Mouse (Mus musculus) intestine, embryonic 14.5 days (tissue): ENCODE measurements around the gene Dmbx1. TPM values are rescaled to one million over a fixed set of nuclear protein-coding genes. Genes with fewer than 3 reads are reported as not detected.

Source experiments
- ATAC-seq: fragments of 200-750 bp; cut with Nextera tagmentation; replicated peaks from 2 replicates; pipeline ENCODE4 v1.8.0; 2017; ENCODE audit warnings: low read depth, moderate number of reproducible peaks, moderate TSS enrichment, moderate library complexity; ENCODE audit not compliant: low FRiP score, low TSS enrichment
- DNase-seq: peaks from one replicate; pipeline ENCODE4 v3.0.0-alpha.2; 2018; ENCODE audit warnings: low spot score
- H3K27ac ChIP-seq: fragments of 300-500 bp; sonication (generic); 2 replicates; pipeline ENCODE4 v1.5.1; 2014; ENCODE audit warnings: low read depth, mild to moderate bottlenecking, control low read depth
- H3K27me3 ChIP-seq: fragments of 300-500 bp; sonication (generic); replicated peaks from 2 replicates; pipeline ENCODE4 v1.6.1; 2014; ENCODE audit warnings: low read length, control low read depth; ENCODE audit not compliant: control insufficient read depth, insufficient read depth
- H3K36me3 ChIP-seq: fragments of 300-500 bp; sonication (generic); 2 replicates; pipeline ENCODE4 v1.6.1; 2014; ENCODE audit warnings: low read length, control low read depth; ENCODE audit not compliant: control insufficient read depth, insufficient read depth
- H3K4me1 ChIP-seq: fragments of 300-500 bp; sonication (generic); replicated peaks from 2 replicates; pipeline ENCODE4 v1.6.1; 2014; ENCODE audit warnings: low read length, control low read depth, mixed read lengths; ENCODE audit not compliant: control insufficient read depth, insufficient read depth
- H3K4me2 ChIP-seq: fragments of 300-500 bp; sonication (generic); 2 replicates; pipeline ENCODE4 v1.6.1; 2014; ENCODE audit warnings: low read length
- H3K4me3 ChIP-seq: fragments of 300-500 bp; sonication (generic); 2 replicates; pipeline ENCODE4 v1.5.1; 2014; ENCODE audit warnings: low read depth, low read length, control low read depth, mixed read lengths
- H3K9ac ChIP-seq: fragments of 300-500 bp; sonication (generic); 2 replicates; pipeline ENCODE4 v1.6.1; 2014; ENCODE audit warnings: mild to moderate bottlenecking, low read length
- H3K9me3 ChIP-seq: fragments of 300-500 bp; sonication (generic); 2 replicates; pipeline ENCODE4 v1.6.1; 2016; ENCODE audit warnings: low read length, control low read depth; ENCODE audit not compliant: control insufficient read depth
- WGBS: fragments of 180-500 bp; shearing (Covaris S2); extraction: QIAGEN DNeasy Blood & Tissue Kit; methylation state at CpG from one replicate; pipeline ENCODE4 v1.1.7; 2014; 5-methylcytosine and 5-hydroxymethylcytosine counted together
- polyA plus RNA-seq: library from polyadenylated mRNA; unstranded; fragments of >200 nt; fragmentation: Nextera tagmentation; extraction: Ambion mirVana; gene quantifications from 2 replicates; pipeline ENCODE4 v1.2.1, GENCODE M21; 2014

Dmbx1 gene
- polyA plus RNA-seq, 1 experiment from 2014 or later, result 0.07 TPM

DNA sequence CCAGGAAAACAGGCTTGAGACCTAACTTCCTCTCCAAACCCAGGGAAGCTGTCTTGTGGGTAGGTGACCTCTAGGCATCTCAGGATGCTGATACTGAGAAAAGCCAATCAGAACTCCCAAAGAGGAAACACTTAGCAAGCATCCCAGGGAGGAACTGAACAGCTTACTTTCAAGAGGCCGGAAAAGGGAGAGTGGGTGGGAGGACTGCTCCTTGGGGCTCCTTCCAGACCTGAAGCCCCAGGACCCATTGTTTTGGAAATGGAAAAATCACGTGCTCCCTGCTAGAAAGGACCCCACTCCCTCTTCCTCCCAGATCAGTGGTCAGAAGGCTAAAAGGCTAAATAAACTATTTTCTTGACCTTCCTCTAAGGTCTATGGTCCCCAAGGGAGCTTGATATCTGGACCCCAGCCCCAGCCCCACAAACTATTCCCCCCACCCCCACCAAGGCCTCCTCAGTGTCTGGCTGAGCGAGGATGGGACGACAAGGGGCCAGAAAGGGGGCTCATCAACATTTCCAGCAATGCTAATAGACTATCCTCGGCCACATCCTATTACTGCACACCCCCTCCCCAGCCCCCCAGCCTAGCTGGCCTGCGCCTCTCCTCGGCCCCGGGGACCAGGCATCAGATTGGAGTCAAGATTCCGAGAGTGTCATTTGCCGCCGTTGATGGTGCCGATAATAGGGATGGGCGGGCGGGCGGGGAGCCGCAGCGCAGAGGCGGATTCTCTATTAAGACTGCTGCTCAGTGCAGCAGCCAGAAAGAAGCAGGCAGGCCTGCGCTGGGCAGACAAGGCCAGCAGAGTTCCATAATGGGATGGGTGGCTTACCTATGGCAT is 15.1 kb upstream of the Dmbx1 start:
- WGBS, result 6% methylated on average over 19 of the region's 19 CpGs
- DNase-seq (no peak), ATAC-seq (no peak)
- Histone ChIP-seq H3K9ac (no peak overlapping the region), H3K4me2 (0 out of 2 replicates have a peak overlapping the region, but pooled peaks have one; percentile 26), H3K4me3 (no peak overlapping the region), H3K27ac (no peak overlapping the region), H3K9me3 (no peaks in the 10 kb centered on the region), H3K4me1 (no peaks in the 10 kb centered on the region), H3K27me3 (peaks cover 90% of the 10 kb centered on the region), H3K36me3 (no peaks in the 10 kb centered on the region)

DNA sequence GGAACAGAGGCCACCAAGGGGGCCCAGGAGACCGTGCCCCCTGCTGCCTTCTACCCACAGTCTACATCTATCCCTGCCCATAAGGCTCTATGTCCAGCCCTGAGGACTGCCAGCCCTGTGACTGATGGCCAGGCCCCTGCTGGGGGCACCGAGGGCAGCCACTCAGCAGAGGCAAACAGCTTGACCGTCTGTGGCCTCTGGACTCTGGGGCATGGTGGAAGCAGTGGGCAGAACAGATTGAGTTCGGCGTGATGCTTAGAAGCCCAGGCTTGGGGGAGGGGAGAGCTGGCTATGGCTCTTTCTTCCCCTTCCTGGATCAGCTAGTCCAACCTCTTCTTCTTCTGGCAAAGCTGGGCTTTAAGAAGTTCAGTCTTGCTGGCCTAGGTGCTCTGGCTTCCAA is 13.8 kb upstream of the Dmbx1 start:
- no peak for DNase-seq
- Histone ChIP-seq H3K27ac (no peak overlapping the region), H3K9me3 (no peaks in the 10 kb centered on the region), H3K4me1 (no peaks in the 10 kb centered on the region), H3K4me3 (no peak overlapping the region), H3K9ac (no peak overlapping the region), H3K4me2 (no peak overlapping the region), H3K36me3 (no peaks in the 10 kb centered on the region), H3K27me3 (peaks cover 93% of the 10 kb centered on the region)
- 40% methylated on average over 5 of the region's 5 CpGs for WGBS
- no peak for ATAC-seq

GRCm38 (mm10) chr4:115952758-115953157 is 13.0 kb upstream of the Dmbx1 start:
- Histone ChIP-seq H3K27me3 (peaks cover 94% of the 10 kb centered on the region), H3K27ac (no peak overlapping the region), H3K4me3 (no peak overlapping the region), H3K36me3 (no peaks in the 10 kb centered on the region), H3K4me1 (no peaks in the 10 kb centered on the region), H3K9ac (no peak overlapping the region), H3K4me2 (no peak overlapping the region), H3K9me3 (no peaks in the 10 kb centered on the region)
- ATAC-seq (no peak), DNase-seq (peak; percentile 82)
- WGBS, result 11% methylated on average over 6 of the region's 6 CpGs

- Histone ChIP-seq H3K36me3 (no peaks in the 10 kb centered on the region), H3K27me3 (peaks cover 95% of the 10 kb centered on the region), H3K4me3 (no peak overlapping the region), H3K9me3 (no peaks in the 10 kb centered on the region), H3K27ac (no peak overlapping the region), H3K4me2 (peak overlapping the region; percentile 22; the same call in 1 of the 2 replicates), H3K9ac (no peak overlapping the region), H3K4me1 (no peaks in the 10 kb centered on the region; the same call in 1 of the 2 replicates)
- 0 out of 2 replicates have a peak, but pooled peaks have one; percentile 12 for ATAC-seq
- no peak for DNase-seq
- under 1% methylated on average over 39 of the region's 41 CpGs for WGBS
Measured at GRCm38 (mm10) chr4:115943669-115944314, 4.1 kb upstream of the Dmbx1 start.

DNA sequence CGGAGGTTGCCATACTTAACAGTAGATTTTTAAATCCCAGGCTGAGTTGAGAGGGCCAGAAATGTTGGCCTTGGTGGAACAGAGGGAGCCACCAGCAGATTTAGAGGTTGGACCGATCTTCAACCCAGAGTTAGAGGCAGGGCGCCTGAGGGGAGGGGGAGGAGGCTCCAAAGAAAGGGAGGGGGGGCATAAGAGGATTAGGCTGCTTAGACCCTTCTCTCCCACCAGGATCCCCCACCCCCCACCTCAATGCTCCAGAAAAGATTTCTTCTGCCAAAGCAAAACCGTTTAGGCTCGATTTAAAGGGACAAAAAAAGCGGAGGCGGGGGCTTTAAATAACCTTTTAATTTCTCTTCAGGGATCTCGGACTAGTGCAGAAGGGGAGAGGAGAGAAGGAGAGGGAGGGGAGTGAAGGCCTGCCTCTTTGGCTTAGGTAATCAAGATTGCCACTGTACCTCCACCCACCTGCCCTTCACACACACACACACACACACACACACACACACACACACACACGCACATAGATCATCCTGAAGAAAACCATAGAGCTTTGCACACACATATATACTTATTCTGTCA is 1.6 kb upstream of the Dmbx1 start:
- Histone ChIP-seq H3K4me3 (no peak overlapping the region), H3K4me2 (no peak overlapping the region), H3K36me3 (no peaks in the 10 kb centered on the region), H3K27me3 (peaks cover 100% of the 10 kb centered on the region), H3K9ac (no peak overlapping the region), H3K27ac (no peak overlapping the region), H3K9me3 (no peaks in the 10 kb centered on the region), H3K4me1 (peaks cover 3% of the 10 kb centered on the region)
- ATAC-seq (no peak), DNase-seq (no peak)
- WGBS, result 8% methylated on average over 9 of the region's 9 CpGs

DNA sequence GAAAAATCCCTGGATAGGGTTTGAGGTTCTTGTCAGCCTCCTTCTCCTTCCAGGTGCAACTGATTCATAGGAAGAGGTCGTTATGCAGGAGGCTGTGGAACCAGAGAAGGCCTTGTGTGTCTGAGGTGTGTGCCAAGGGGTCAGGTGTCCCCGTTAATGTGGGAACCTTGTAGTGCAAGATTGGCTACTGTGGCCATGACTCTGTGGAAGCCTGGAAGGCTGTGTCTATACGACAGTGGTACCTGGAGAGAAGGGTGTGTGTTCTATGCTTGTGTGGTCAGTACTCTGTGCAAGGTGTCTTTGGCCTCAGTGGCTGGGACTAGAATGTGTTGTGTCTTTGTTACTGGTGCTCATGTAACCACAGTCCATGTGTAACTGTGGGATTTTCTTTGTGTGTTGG is 955 bp upstream of the Dmbx1 start:
- DNase-seq, result no peak
- Histone ChIP-seq H3K9me3 (no peaks in the 10 kb centered on the region), H3K4me1 (peaks cover 3% of the 10 kb centered on the region), H3K36me3 (no peaks in the 10 kb centered on the region), H3K4me3 (no peak overlapping the region), H3K9ac (no peak overlapping the region), H3K4me2 (no peak overlapping the region), H3K27ac (no peak overlapping the region), H3K27me3 (peaks cover 100% of the 10 kb centered on the region)
- ATAC-seq, result no peak
- WGBS, result 2% methylated on average over 3 of the region's 3 CpGs

DNA sequence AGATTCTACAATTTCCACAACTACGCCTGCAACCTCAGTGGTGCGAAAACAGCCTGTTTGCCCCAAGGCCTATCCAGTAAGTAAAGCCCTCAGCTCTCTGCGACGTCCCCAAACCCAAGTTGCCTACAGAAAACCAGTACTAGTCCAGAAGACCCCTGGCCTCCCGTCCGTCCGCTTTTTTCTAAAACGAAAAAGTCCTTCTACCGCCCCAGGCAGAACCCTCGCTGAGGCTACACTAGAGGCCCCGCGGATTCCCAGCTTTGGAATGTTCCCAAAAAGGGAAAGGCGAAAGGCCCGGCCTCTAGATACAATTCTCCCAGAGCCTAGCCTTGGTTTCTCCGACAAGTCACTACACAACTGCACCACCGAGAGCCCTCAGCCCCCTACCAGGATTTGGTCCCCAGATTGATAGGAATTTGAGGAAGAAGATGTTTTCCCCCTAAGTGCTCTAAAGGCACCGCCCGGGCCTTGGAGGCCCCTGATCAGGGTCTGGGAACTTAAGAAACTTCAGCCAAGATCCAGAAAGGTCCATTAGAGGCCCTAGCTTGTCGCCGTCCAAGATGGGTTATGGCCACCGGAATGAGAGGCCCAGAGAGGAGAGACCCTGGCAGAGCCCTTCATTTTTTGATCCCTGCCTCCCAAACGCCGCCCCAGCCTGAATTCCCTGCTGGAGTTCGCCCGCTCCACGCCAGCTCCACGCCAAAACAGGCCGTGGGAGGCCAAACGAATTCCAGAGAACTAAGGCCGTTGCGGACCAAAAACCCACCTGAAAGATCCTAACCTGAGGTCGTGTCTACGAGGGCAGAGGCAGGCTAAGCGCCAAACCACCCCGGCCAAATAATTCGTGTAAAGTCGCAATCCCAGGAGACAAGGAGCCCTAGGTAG is 1.2 kb downstream of the Dmbx1 start:
- WGBS, result 2% methylated on average over 37 of the region's 37 CpGs
- Histone ChIP-seq H3K9ac (no peak overlapping the region), H3K4me2 (no peak overlapping the region), H3K4me3 (no peak overlapping the region), H3K4me1 (peaks cover 3% of the 10 kb centered on the region), H3K9me3 (no peaks in the 10 kb centered on the region), H3K27me3 (peaks cover 99% of the 10 kb centered on the region), H3K27ac (no peak overlapping the region), H3K36me3 (no peaks in the 10 kb centered on the region)
- DNase-seq (peak; percentile 86), ATAC-seq (no peak)
